Mouse (Mus musculus): ENCODE data around the gene Pxk. TPM values are rescaled to one million over a fixed set of nuclear protein-coding genes. Genes with fewer than 3 reads are reported as not detected.

Pxk gene
- polyA plus RNA-seq, 1 experiment: 17.8 TPM

- no peak overlapping the region for H3K4me3 ChIP-seq (ENCODE audit: insufficient read depth, poor library complexity, severe bottlenecking)
- no peak overlapping the region for H3ac ChIP-seq (ENCODE audit: control insufficient read depth, insufficient read length, low read depth)
- peaks cover 11% of the 10 kb centered on the region for H3K79me2 ChIP-seq (ENCODE audit: control insufficient read depth, insufficient read depth)
- H3K36me3 ChIP-seq (ENCODE audit: control insufficient read depth, insufficient read depth): no peaks in the 10 kb centered on the region
- TF ChIP-seq FOSL1 (IDR thresholded peaks at IDR 0.05; ENCODE audit: insufficient read depth, low read length, poor library complexity, severe bottlenecking) (no peak), CEBPB (IDR thresholded peaks at IDR 0.05; ENCODE audit: low read depth) (no peak), USF1 (IDR thresholded peaks at IDR 0.05; ENCODE audit: low read depth) (no peak), CTCF (IDR thresholded peaks at IDR 0.05; ENCODE audit: control insufficient read depth, insufficient read depth, insufficient read length) (no peak), MYOD1 (IDR thresholded peaks at IDR 0.05; ENCODE audit: control insufficient read depth, insufficient read length, low read depth) (no peak), MAX (IDR thresholded peaks at IDR 0.05) (no peak), MYOG (IDR thresholded peaks at IDR 0.05; ENCODE audit: control insufficient read depth, extremely low read depth, insufficient read length) (no peak)
- no peaks in the 10 kb centered on the region for H3K27me3 ChIP-seq (ENCODE audit: control insufficient read depth, insufficient read depth, insufficient read length)
- H3K79me3 ChIP-seq (ENCODE audit: low read depth): no peaks in the 10 kb centered on the region
Observed at GRCm38 (mm10) chr14:8108047-8108446, 10.0 kb downstream of the Pxk start.

- no peak for TF ChIP-seq MYOD1 (IDR thresholded peaks at IDR 0.05; ENCODE audit: control insufficient read depth, insufficient read length, low read depth)
- no peak overlapping the region for H3K4me3 ChIP-seq (ENCODE audit: insufficient read depth, poor library complexity, severe bottlenecking)
- H3K27me3 ChIP-seq (ENCODE audit: control insufficient read depth, insufficient read depth, insufficient read length): no peaks in the 10 kb centered on the region
- no peak overlapping the region for H3ac ChIP-seq (ENCODE audit: control insufficient read depth, insufficient read length, low read depth)
- H3K79me3 ChIP-seq (ENCODE audit: low read depth): no peaks in the 10 kb centered on the region
- H3K79me2 ChIP-seq (ENCODE audit: control insufficient read depth, insufficient read depth): peaks cover 11% of the 10 kb centered on the region
- H3K36me3 ChIP-seq (ENCODE audit: control insufficient read depth, insufficient read depth): no peaks in the 10 kb centered on the region
Observed at GRCm38 (mm10) chr14:8108976-8109375, 11.0 kb downstream of the Pxk start.

DNA sequence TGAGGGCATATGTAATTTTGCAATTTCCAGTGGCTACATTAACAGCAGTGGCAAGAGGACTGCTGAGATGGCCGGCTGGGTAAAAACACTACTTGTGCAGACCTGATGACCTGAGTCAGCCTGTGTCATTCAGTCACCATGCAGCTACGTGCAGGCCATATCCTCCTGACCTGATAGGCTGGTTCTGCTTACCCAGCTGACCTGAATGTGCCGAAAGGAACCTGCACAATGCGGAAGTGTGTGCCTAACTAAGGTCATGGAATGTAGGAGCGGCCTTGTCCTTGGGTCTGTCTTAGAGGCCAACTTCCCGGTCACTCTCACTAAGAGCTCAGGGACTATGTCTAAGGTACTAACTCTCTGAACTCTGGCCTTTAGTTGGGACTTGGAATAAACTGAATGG, 13.5 kb downstream of the Pxk start:
- Histone ChIP-seq H3K79me2 (ENCODE audit: control insufficient read depth, insufficient read depth) (peaks cover 11% of the 10 kb centered on the region), H3K36me3 (ENCODE audit: control insufficient read depth, insufficient read depth) (no peaks in the 10 kb centered on the region), H3ac (ENCODE audit: control insufficient read depth, insufficient read length, low read depth) (no peak overlapping the region), H3K4me3 (ENCODE audit: insufficient read depth, poor library complexity, severe bottlenecking) (no peak overlapping the region), H3K27me3 (ENCODE audit: control insufficient read depth, insufficient read depth, insufficient read length) (no peaks in the 10 kb centered on the region), H3K79me3 (ENCODE audit: low read depth) (no peaks in the 10 kb centered on the region)
- no peak for TF ChIP-seq MAX (IDR thresholded peaks at IDR 0.05)
- no peak for TF ChIP-seq CTCF (IDR thresholded peaks at IDR 0.05; ENCODE audit: control insufficient read depth, insufficient read depth, insufficient read length)
- no peak for TF ChIP-seq MYOG (IDR thresholded peaks at IDR 0.05; ENCODE audit: control insufficient read depth, extremely low read depth, insufficient read length)
- no peak for TF ChIP-seq USF1 (IDR thresholded peaks at IDR 0.05; ENCODE audit: low read depth)
- TF ChIP-seq FOSL1 (IDR thresholded peaks at IDR 0.05; ENCODE audit: insufficient read depth, low read length, poor library complexity, severe bottlenecking): no peak
- TF ChIP-seq MYOD1 (IDR thresholded peaks at IDR 0.05; ENCODE audit: control insufficient read depth, insufficient read length, low read depth): no peak
- no peak for TF ChIP-seq CEBPB (IDR thresholded peaks at IDR 0.05; ENCODE audit: low read depth)

- H3K36me3 ChIP-seq (ENCODE audit: control insufficient read depth, insufficient read depth): no peaks in the 10 kb centered on the region
- TF ChIP-seq USF1 (IDR thresholded peaks at IDR 0.05; ENCODE audit: low read depth) (no peak), MYOD1 (IDR thresholded peaks at IDR 0.05; ENCODE audit: control insufficient read depth, insufficient read length, low read depth) (no peak), CEBPB (IDR thresholded peaks at IDR 0.05; ENCODE audit: low read depth) (no peak), CTCF (IDR thresholded peaks at IDR 0.05; ENCODE audit: control insufficient read depth, insufficient read depth, insufficient read length) (no peak)
- H3K79me2 ChIP-seq (ENCODE audit: control insufficient read depth, insufficient read depth): peaks cover 11% of the 10 kb centered on the region
- no peaks in the 10 kb centered on the region for H3K27me3 ChIP-seq (ENCODE audit: control insufficient read depth, insufficient read depth, insufficient read length)
- no peak overlapping the region for H3K4me3 ChIP-seq (ENCODE audit: insufficient read depth, poor library complexity, severe bottlenecking)
- no peak overlapping the region for H3ac ChIP-seq (ENCODE audit: control insufficient read depth, insufficient read length, low read depth)
- H3K79me3 ChIP-seq (ENCODE audit: low read depth): no peaks in the 10 kb centered on the region
Observed at GRCm38 (mm10) chr14:8112036-8112435, 14.0 kb downstream of the Pxk start.

- H3K79me2 ChIP-seq (ENCODE audit: control insufficient read depth, insufficient read depth): peaks cover 11% of the 10 kb centered on the region
- H3K79me3 ChIP-seq (ENCODE audit: low read depth): no peaks in the 10 kb centered on the region
- H3ac ChIP-seq (ENCODE audit: control insufficient read depth, insufficient read length, low read depth): no peak overlapping the region
- no peak overlapping the region for H3K4me3 ChIP-seq (ENCODE audit: insufficient read depth, poor library complexity, severe bottlenecking)
- TF ChIP-seq FOSL1 (IDR thresholded peaks at IDR 0.05; ENCODE audit: insufficient read depth, low read length, poor library complexity, severe bottlenecking): no peak
- TF ChIP-seq CEBPB (IDR thresholded peaks at IDR 0.05; ENCODE audit: low read depth): no peak
- TF ChIP-seq CTCF (IDR thresholded peaks at IDR 0.05; ENCODE audit: control insufficient read depth, insufficient read depth, insufficient read length): no peak
- no peak for TF ChIP-seq MYOG (IDR thresholded peaks at IDR 0.05; ENCODE audit: control insufficient read depth, extremely low read depth, insufficient read length)
- no peak for TF ChIP-seq MAX (IDR thresholded peaks at IDR 0.05)
- TF ChIP-seq USF1 (IDR thresholded peaks at IDR 0.05; ENCODE audit: low read depth): no peak
- TF ChIP-seq MYOD1 (IDR thresholded peaks at IDR 0.05; ENCODE audit: control insufficient read depth, insufficient read length, low read depth): no peak
- H3K36me3 ChIP-seq (ENCODE audit: control insufficient read depth, insufficient read depth): no peaks in the 10 kb centered on the region
- H3K27me3 ChIP-seq (ENCODE audit: control insufficient read depth, insufficient read depth, insufficient read length): no peaks in the 10 kb centered on the region
Observed at GRCm38 (mm10) chr14:8113616-8114015, 15.6 kb downstream of the Pxk start.

DNA sequence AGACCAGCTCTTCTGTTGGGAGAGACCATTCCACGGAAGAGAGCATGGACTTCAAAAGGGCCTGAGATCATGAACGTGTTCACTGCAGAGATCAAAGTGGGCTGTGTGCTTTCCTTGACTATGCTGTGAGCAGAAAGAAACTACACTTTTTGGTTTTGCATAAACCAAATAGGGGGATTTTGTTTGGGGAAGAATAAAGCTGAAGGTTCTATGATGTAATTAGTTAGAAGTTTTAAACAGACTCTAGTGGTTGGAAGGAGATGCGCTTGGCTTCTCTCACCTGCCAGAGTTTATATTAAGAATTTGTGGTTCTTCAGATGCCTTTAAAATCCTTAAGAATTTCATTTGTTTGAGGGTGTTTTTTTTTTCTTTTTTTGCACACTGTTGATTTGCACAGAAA, 16.3 kb downstream of the Pxk start:
- Histone ChIP-seq H3K36me3 (ENCODE audit: control insufficient read depth, insufficient read depth) (no peaks in the 10 kb centered on the region), H3K27me3 (ENCODE audit: control insufficient read depth, insufficient read depth, insufficient read length) (no peaks in the 10 kb centered on the region), H3ac (ENCODE audit: control insufficient read depth, insufficient read length, low read depth) (no peak overlapping the region), H3K79me3 (ENCODE audit: low read depth) (no peaks in the 10 kb centered on the region), H3K79me2 (ENCODE audit: control insufficient read depth, insufficient read depth) (peaks cover 11% of the 10 kb centered on the region), H3K4me3 (ENCODE audit: insufficient read depth, poor library complexity, severe bottlenecking) (no peak overlapping the region)
- TF ChIP-seq CEBPB (IDR thresholded peaks at IDR 0.05; ENCODE audit: low read depth) (no peak), MAX (IDR thresholded peaks at IDR 0.05) (no peak), FOSL1 (IDR thresholded peaks at IDR 0.05; ENCODE audit: insufficient read depth, low read length, poor library complexity, severe bottlenecking) (no peak), CTCF (IDR thresholded peaks at IDR 0.05; ENCODE audit: control insufficient read depth, insufficient read depth, insufficient read length) (no peak), USF1 (IDR thresholded peaks at IDR 0.05; ENCODE audit: low read depth) (no peak), MYOG (IDR thresholded peaks at IDR 0.05; ENCODE audit: control insufficient read depth, extremely low read depth, insufficient read length) (no peak), MYOD1 (IDR thresholded peaks at IDR 0.05; ENCODE audit: control insufficient read depth, insufficient read length, low read depth) (no peak)

Data from C2C12 (cell line).